Mouse (Mus musculus) olfactory bulb, adult 2 months (tissue): ENCODE measurements at regions not wholly inside any gene's neighbourhood (a gene's known extent, or its start where the extent isn't known, plus 50 kb on each side); places are given as distances from the start of the nearest gene placed in this dataset.

Experiments used
- H3K27ac ChIP-seq: fragments of 200-500 bp; 2 replicates; pipeline ENCODE4 v1.5.1; 2012; ENCODE audit warnings: low read depth, low read length; ENCODE audit not compliant: insufficient read depth
- H3K4me1 ChIP-seq: fragments of 200-500 bp; 2 replicates; pipeline ENCODE4 v1.6.1; 2012; ENCODE audit warnings: low read length; ENCODE audit not compliant: control insufficient read depth, insufficient read depth
- H3K4me3 ChIP-seq: fragments of 200-500 bp; 2 replicates; pipeline ENCODE4 v1.5.1; 2012; ENCODE audit warnings: mild to moderate bottlenecking, low read depth, low read length, moderate library complexity; ENCODE audit not compliant: insufficient read depth
- CTCF ChIP-seq: fragments of 200-500 bp; IDR thresholded peaks from 2 replicates; pipeline ENCODE4 v1.5.1; 2012; ENCODE audit warnings: low read depth, mild to moderate bottlenecking, low read length, moderate library complexity; ENCODE audit not compliant: insufficient read depth
- POLR2A ChIP-seq: fragments of 200-500 bp; IDR thresholded peaks from 2 replicates; pipeline ENCODE4 v1.6.1; 2012; ENCODE audit warnings: mild to moderate bottlenecking, low read depth, low read length, moderate library complexity; ENCODE audit not compliant: insufficient read depth
- WGBS: fragments of 180-500 bp; shearing (Covaris S2); methylation state at CpG from one replicate; pipeline ENCODE4 v1.1.7; 2018; 5-methylcytosine and 5-hydroxymethylcytosine counted together

- TF ChIP-seq POLR2A (no peak), CTCF (no peak)
- Histone ChIP-seq H3K4me1 (no peaks in the 10 kb centered on the region), H3K27ac (no peak overlapping the region), H3K4me3 (no peak overlapping the region)
- WGBS, result 97% methylated on average over 5 of the region's 5 CpGs
These were observed 177.0 kb upstream of the Stt3b start for GRCm38 (mm10) chr9:115487175-115487760.

DNA sequence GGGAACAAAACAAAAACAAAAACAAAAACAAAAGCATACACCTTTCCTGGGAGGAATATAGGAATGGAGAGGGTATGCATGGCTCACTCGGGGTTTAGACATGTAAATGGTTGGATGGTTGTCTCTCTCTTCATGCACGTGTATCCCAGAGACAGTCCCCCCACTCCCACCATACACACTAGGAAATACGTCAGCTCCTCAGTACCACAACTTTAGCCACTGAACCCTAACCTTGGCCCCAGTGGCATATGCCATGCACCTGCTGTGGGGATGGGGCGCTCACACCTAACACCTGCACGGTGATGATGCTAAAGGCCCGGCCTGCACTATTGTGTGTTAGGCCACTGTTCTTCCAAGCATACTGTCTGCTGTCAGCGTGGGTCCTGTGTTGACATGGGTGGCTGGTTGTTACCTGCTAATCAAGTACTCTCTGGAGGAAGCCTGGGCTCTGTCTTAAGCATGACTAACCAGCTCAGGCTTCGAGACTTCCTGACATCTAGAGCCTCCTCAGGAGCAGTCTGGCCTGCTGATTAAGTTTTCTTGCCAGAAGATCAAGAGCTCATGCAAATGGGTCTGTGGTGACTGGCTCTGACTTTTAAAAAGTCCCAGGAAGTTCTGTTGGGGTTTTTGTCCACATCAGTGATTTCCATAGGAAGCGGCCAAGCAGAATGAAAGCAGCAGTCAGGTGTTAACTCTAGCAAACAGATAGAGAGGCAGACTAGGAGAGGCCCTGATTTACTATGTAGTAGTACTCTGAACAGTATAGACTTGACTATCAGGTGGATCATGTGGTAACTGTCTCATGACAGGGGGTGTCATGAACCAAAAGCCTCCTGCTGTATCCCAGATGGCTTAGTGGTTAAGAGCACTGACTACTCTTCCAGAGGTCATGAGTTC is 178.9 kb upstream of the Stt3b start:
- TF ChIP-seq CTCF, result no peak
- no peak for TF ChIP-seq POLR2A
- H3K27ac ChIP-seq, result no peak overlapping the region
- 91% methylated on average over 9 of the region's 9 CpGs for WGBS
- no peaks in the 10 kb centered on the region for H3K4me1 ChIP-seq
- no peak overlapping the region for H3K4me3 ChIP-seq

GRCm38 (mm10) chr9:115492431-115493171 is 182.4 kb upstream of the Stt3b start:
- 93% methylated on average over 6 of the region's 6 CpGs for WGBS
- no peak for TF ChIP-seq CTCF
- no peak for TF ChIP-seq POLR2A
- Histone ChIP-seq H3K4me1 (no peaks in the 10 kb centered on the region), H3K27ac (no peak overlapping the region), H3K4me3 (no peak overlapping the region)

GRCm38 (mm10) chr9:115493765-115494164 is 183.5 kb upstream of the Stt3b start:
- no peak overlapping the region for H3K27ac ChIP-seq
- H3K4me1 ChIP-seq, result no peaks in the 10 kb centered on the region
- H3K4me3 ChIP-seq, result no peak overlapping the region
- WGBS, result 88% methylated on average over 2 of the region's 2 CpGs
- no peak for TF ChIP-seq POLR2A
- TF ChIP-seq CTCF, result no peak

DNA sequence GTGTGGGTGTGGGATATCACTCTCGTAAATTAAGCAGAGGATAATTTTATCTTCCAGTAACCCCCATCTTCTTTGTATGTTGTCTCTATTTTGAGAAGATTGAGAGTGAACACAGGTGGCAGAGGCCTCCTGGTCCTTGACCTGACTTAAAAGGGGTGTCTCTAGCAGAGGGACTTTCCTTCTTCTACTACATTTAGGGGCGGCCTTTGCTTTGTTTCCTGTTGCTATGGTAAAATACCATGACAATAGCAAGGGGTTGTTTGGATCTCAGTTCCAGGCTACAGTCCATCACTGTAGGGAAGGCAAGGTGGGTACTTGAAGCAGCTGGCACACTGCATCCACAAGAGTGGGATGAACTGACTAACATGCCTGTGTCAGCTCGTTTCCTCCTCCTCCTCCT is 189.3 kb upstream of the Stt3b start:
- H3K4me1 ChIP-seq, result no peaks in the 10 kb centered on the region
- no peak for TF ChIP-seq CTCF
- TF ChIP-seq POLR2A, result no peak
- no peak overlapping the region for H3K4me3 ChIP-seq
- WGBS, result 41% methylated on average over 3 of the region's 3 CpGs
- no peak overlapping the region for H3K27ac ChIP-seq

GRCm38 (mm10) chr9:115504789-115505188 is 194.6 kb upstream of the Stt3b start:
- Histone ChIP-seq H3K27ac (no peak overlapping the region), H3K4me3 (no peak overlapping the region), H3K4me1 (no peaks in the 10 kb centered on the region)
- TF ChIP-seq CTCF (no peak), POLR2A (no peak)
- 43% methylated on average over 2 of the region's 2 CpGs for WGBS

- 87% methylated on average over 7 of the region's 7 CpGs for WGBS
- Histone ChIP-seq H3K4me3 (no peak overlapping the region), H3K27ac (no peak overlapping the region), H3K4me1 (no peaks in the 10 kb centered on the region)
- TF ChIP-seq POLR2A (no peak), CTCF (no peak)
These were observed 197.0 kb upstream of the Stt3b start for GRCm38 (mm10) chr9:115507131-115507689.

- TF ChIP-seq CTCF, result no peak
- TF ChIP-seq POLR2A, result no peak
- 69% methylated on average over 16 of the region's 16 CpGs for WGBS
- no peaks in the 10 kb centered on the region for H3K4me1 ChIP-seq
These were observed 202.8 kb upstream of the Stt3b start for GRCm38 (mm10) chr9:115512835-115513629.

More at GRCm38 (mm10) chr9:115512835-115513629, 202.8 kb upstream of the Stt3b start:
- no peak overlapping the region for H3K27ac ChIP-seq
- no peak overlapping the region for H3K4me3 ChIP-seq
